Mouse (Mus musculus) MEL (cell line): ENCODE data around the gene Pcnt.
A peak's percentile ranks its signal among the peaks of the same experiment; 100 is the strongest.

Experiments used
- CTCF ChIP-seq, 3 experiments: IDR thresholded peaks in 2 of 3; conservative IDR thresholded peaks in 1 of 3; 2 replicates each; pipeline ENCODE4 v1.5.1; 2011 to 2012; ENCODE audit warnings: low read length in 3 of 3, low read depth in 2 of 3, mild to moderate bottlenecking in 2 of 3, improper control_type of control experiment in 1 of 3, inconsistent platforms in 1 of 3, mixed read lengths in 1 of 3, moderate library complexity in 1 of 3; ENCODE audit not compliant: control insufficient read depth in 1 of 3, insufficient read depth in 1 of 3, poor library complexity in 1 of 3, severe bottlenecking in 1 of 3
- EP300 ChIP-seq, 2 experiments: IDR thresholded peaks; 2 replicates each; pipeline ENCODE4 v1.6.1; 2011; ENCODE audit warnings: improper control_type of control experiment in 2 of 2, low read length in 2 of 2, low read depth in 1 of 2, mild to moderate bottlenecking in 1 of 2
- GATA1 ChIP-seq: IDR thresholded peaks from 2 replicates; pipeline ENCODE4 v1.6.1; 2011; ENCODE audit warnings: low read depth, low read length, improper control_type of control experiment
- KAT2A ChIP-seq: conservative IDR thresholded peaks from 2 replicates; pipeline ENCODE4 v1.6.1; 2012; ENCODE audit warnings: low read depth, low read length, improper control_type of control experiment, inconsistent platforms
- MAZ ChIP-seq: IDR thresholded peaks from 2 replicates; pipeline ENCODE4 v1.6.1; 2012; ENCODE audit warnings: low read depth, mild to moderate bottlenecking, inconsistent platforms, low read length, improper control_type of control experiment
- SIN3A ChIP-seq: IDR thresholded peaks from 2 replicates; pipeline ENCODE4 v1.6.1; 2012; ENCODE audit warnings: low read length, improper control_type of control experiment, inconsistent platforms
- TAL1 ChIP-seq: IDR thresholded peaks from 2 replicates; pipeline ENCODE4 v1.6.1; 2012; ENCODE audit warnings: mild to moderate bottlenecking, inconsistent platforms, low read length, moderate library complexity, mixed read lengths
- ZNF384 ChIP-seq: IDR thresholded peaks from 2 replicates; pipeline ENCODE4 v1.6.1; 2012; ENCODE audit warnings: low read depth, mild to moderate bottlenecking, inconsistent platforms, low read length, improper control_type of control experiment

- TF ChIP-seq TAL1 (peak; percentile 97), GATA1 (peak; percentile 97), KAT2A (peak; percentile 40; the same call in 1 of the 2 replicates), EP300 (IDR thresholded peaks at IDR 0.05; ENCODE audit: low read depth in 1 of 2, low read length in 2 of 2) (peak; percentile 96), MAZ (peak; percentile 96; the same call in 1 of the 2 replicates), CTCF (IDR thresholded peaks at IDR 0.05 in 2 of 3, conservative IDR thresholded peaks at IDR 0.05 in 1 of 3; ENCODE audit: control insufficient read depth in 1 of 3, insufficient read depth in 1 of 3, low read depth in 2 of 3, low read length in 3 of 3, poor library complexity in 1 of 3, severe bottlenecking in 1 of 3) (no peak), SIN3A (peak; percentile 89), ZNF384 (no peak)
Observed at GRCm38 (mm10) chr10:76445996-76446681, 3.6 kb upstream of the Pcnt start.
